Mouse (Mus musculus): Measurements from ENCODE around the gene 4933428M09Rik.
"Not testable (repeated sequence)": the region's sequence is repeated elsewhere in the genome, so short reads cannot be mapped to it uniquely, and the experiment has no call there.

4933428M09Rik gene

DNA sequence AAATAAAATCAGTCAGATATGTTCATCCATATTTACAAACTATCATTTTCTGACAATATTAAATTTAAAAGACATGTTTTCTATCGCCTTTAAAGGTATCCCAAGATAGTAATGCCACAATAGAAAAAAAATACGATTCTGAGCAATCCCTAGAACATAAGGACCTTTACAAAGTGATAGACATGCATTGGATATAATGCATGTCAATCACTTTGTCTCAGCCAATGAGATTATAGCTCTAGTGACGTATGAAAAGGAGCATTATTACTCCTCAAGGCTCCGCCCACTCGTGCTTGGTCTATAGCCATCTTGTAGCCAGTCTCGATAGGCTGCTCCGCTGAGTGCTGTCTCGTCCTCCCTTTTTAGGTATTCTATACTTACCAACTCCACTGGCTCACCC is at the start of gene 4933428M09Rik:
4933428M09Rik (plus strand) TSS at position 301 of the 400 bp plus-strand sequence.
- DNase-seq (ENCODE audit: low spot score), result no peak

DNA sequence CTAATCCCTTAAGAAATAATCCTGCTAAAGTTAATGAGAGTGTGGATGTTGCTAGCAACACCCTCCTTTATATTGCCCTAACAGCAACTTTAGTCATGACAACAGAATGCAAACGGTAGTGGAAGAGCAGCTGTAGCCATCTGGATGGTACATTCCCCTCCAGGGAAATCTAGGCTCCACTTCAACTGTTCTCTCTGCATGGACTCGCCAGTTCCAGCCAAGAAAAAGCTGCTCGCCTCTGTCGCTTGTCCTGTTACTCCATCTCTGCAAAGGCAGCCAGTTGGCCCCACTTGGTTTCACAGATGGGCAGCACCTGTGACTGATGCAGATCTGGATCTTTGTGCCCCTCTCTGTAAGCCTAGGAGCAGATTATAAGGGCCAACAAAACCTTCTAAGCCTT is 45.0 kb upstream of the 4933428M09Rik start:
- DNase-seq (ENCODE audit: low spot score), result no peak

DNA sequence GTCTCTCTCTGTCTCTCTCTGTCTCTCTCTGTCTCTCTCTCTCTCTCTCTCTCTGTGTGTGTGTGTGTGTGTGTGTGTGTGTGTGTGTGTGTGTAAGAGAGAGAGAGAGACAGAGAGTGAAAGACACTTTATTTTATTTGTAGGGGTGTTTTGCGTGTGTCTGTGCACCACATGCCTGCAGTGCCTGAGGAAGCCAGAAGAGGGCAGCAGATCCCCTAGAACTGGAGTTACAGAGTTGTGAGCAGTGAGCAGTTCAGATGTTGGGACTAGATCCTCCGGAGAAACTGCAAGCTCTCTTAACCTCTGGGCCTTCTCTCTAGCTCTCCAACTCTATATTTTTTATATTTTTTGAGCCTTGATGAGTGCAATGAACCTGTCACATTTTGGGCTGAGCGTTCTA is 12.5 kb downstream of the 4933428M09Rik start:
- not testable (repeated sequence) for DNase-seq (ENCODE audit: low spot score)

DNA sequence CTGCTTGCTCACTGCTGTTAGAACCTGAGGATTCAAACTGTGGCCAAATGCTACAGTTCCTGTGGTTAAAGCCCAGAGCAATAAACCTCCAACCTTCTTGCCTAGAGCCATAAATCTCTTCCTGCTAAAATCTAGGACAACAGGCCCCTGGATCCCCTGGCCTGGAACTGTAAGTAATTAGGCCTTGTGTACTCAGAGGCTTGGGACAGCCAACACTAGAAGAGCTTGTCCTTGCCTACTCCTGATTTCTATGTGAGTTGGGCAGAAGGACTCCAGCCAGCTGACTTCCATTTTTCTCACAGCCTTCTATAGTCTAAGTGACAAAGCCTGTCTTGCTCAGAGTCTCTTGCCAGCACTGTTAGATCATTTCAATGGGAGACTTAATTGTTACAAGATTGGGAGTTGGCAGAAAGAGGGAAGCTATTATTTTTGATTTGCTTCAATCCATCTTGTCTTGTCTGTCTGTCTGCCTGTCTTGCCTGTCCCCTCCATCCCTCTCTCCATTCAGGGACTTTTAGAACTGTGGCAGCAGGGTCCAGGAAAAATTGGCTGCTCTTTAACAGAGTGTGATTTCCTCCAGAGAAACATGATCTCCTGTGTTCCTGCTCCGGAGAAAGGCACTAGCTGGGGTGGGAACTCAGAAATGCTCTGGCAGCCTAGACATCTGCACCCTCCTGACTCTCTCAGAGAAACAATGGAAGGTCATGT is 15.7 kb downstream of the 4933428M09Rik start:
- no peak for DNase-seq (ENCODE audit: low spot score)

- not testable (repeated sequence) for DNase-seq (ENCODE audit: low spot score)
Measured at GRCm38 (mm10) chrX:139209191-139209828, 30.3 kb downstream of the 4933428M09Rik start.

GRCm38 (mm10) chrX:139209829-139210225 is 30.8 kb downstream of the 4933428M09Rik start, which contains the start of gene Mum1l1:
Gene Mum1l1 (plus strand): TSS chrX:139210042.
- DNase-seq (ENCODE audit: low spot score), result peak; percentile 12

GRCm38 (mm10) chrX:139214765-139215164 is 35.7 kb downstream of the 4933428M09Rik start:
- no peak for DNase-seq (ENCODE audit: low spot score)

DNA sequence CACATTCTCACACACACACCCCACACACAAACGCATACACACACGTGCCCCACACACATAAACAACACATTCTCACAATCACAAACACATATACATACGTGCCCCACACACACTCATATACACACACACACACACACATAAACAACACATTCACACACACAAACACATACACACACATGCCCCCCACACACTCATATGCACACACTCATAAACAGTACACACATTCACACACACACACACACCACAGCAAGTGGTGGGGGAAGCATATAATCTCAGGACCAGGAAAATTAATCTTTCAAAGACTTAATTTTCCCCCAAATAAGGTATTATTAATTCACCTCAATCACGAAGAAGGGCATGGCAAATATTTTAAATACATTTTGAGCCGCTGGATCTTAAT is 37.4 kb downstream of the 4933428M09Rik start:
- no peak for DNase-seq (ENCODE audit: low spot score)

GRCm38 (mm10) chrX:139216991-139217593 is 38.1 kb downstream of the 4933428M09Rik start:
- DNase-seq (ENCODE audit: low spot score), result peak; percentile 23

DNA sequence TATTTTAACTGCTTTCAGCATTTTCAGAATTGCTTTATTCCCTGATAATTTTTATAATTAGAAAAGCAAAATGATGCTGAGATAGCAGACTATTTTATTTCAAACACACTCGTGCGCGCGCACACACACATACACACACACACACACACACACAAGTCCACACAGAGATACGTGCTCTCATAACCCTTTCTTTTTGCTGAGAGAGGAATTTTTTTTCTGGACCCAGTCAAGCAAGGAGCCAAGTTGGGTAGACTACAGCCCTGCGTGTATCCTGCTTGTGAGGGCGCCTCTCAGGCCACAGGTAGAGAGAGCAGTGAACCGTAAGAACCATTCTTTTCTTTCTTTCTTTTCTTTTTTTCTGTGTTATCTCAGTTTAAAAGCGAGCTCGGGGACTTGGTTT is 38.7 kb downstream of the 4933428M09Rik start:
- DNase-seq (ENCODE audit: low spot score), result no peak

GRCm38 (mm10) chrX:139219017-139219416 is 40.0 kb downstream of the 4933428M09Rik start:
- DNase-seq (ENCODE audit: low spot score), result peak; percentile 32

- no peak for DNase-seq (ENCODE audit: low spot score)
Measured at GRCm38 (mm10) chrX:139220830-139221229, 41.8 kb downstream of the 4933428M09Rik start.

DNA sequence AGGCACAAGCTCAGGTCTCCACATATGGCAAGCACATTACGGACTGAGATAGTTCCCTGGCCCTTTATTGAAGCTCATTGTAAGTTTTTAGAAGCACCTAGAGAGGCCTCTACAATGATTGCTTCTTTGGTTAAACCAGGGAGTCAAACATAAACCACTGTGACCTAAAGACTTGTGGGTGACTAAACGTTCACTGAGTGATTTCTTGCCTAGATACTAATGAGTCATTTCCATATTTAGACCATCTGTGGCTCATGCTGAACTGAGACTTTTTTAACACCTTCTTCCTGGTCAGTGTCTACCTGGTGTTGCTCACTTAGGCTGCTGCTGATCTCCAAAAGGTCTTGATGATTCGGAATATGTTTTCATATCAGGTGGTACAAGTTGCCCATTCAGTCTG is 42.9 kb downstream of the 4933428M09Rik start:
- no peak for DNase-seq (ENCODE audit: low spot score)
